Mouse (Mus musculus) ZHBTc4 (cell line): ENCODE results near the gene Trp53tg5.

Experiments
- DNase-seq: peaks from one replicate; pipeline ENCODE4 v3.0.0-alpha.2; 2011; ENCODE audit warnings: low read depth, low spot score

Gene Trp53tg5

GRCm38 (mm10) chr2:164452000-164452676 is 21.4 kb downstream of the Trp53tg5 start:
- DNase-seq: peak; percentile 40

DNA sequence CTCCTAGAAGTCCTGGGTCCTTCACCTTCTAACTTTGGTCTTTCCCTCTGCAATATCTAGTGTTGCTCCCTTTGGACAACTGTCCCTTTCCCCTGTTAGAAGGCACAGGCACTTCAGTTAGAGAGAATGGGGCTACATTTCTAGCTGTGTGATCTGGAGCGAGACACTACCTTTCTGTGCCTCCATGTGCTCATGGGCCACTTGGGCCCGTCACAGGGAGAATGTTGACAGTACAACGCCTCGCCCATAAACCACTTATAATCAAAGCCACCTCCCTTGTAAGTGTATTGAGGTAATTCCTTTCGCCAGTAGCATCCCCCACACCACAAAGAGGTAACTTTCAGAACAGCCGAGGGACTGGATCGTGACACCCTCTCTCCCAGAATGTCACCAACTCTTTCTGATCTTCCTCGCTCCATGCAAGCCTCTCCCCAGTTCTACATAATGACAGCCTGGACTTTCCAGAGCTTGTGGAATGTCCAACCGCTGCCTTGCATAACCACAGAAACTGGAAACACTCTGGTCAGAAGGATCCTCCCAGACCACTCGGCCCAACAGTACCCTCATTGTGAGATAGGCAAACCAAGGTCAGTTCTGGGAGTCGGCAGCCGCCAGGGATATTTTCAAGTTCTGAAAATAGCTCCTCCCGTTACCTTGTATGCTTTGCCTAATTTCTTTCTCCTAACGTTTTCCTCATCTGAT is 24.0 kb downstream of the Trp53tg5 start:
- DNase-seq: no peak

GRCm38 (mm10) chr2:164448921-164449320 is 24.6 kb downstream of the Trp53tg5 start:
- DNase-seq: no peak

- no peak for DNase-seq
Observed at GRCm38 (mm10) chr2:164448140-164448539, 25.4 kb downstream of the Trp53tg5 start.

GRCm38 (mm10) chr2:164446086-164446469 is 27.4 kb downstream of the Trp53tg5 start:
- no peak for DNase-seq

DNA sequence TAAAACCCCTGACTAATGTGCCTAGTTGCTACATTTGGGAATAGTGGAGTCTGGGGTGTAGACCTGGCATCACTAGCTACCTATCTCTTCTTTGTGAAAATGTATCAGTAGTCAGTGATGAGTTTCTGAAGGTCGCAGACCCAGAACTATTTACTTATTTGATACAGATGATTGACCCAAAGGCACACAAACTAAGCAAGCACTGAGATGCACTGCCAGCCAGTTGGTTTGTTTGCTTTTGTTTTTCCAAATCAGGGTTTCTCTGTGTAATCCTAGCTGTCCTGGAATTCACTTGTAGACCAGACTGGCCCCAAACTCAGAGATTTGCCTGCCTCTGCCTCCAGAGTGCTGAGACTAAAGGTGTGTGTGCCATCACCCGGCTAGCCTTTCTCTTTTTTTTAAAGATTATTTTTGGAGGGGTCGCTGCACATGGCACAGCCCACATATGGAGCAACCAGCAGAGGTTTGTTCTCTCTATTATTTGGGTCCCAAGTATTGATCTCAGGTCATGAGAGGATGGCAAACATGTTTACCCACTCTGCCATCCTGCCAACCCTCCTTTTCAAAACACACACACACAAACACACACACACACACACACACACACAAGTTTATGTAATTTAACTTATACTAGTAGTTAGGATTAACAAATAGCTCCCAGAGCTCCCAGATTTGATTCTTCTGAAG is 28.0 kb downstream of the Trp53tg5 start:
- DNase-seq: no peak

DNA sequence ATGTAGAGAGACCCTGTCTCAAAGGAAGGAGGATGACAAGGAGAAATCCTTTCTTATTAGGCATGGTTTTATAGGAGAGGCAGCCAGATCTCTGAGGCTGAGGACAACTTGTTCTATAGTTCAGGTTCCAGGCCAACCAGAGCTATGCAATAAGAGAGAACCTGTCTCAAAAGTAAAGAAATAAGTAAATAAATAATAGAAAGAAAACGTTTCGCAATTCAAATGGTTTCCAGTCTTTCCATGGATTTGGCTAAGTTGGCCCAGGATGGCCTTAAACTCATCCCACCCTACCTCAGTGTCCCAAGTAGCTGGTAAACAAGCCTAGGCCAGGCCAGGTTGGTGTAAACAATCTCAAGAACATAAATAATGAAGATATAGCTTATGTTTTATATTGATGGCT is 28.8 kb downstream of the Trp53tg5 start:
- DNase-seq: no peak

GRCm38 (mm10) chr2:164443460-164444000 is 30.0 kb downstream of the Trp53tg5 start, which contains the start of gene Sdc4:
Gene Sdc4, minus strand, starts transcription at chr2:164443887.
- no peak for DNase-seq

DNA sequence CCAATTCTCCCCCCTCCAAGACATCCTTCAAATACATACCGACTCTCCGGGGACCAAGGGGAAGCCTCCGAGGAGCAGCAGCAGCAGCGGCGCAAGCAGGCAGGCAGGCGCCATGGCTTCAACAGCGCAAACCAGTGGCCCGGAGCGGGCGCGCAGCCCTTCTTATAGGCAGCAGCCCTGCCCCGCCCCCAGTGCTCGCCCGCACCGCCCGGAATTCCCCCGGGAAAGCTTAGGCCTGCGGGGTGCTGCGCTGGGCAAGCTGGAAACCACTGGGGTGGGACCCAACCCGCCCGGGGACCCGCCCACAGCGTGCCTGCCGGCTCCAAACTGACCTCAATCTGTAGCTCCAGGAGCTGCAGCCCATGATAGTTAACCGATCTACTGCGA is 30.5 kb downstream of the Trp53tg5 start:
- DNase-seq: peak; percentile 96

GRCm38 (mm10) chr2:164442315-164443050 is 31.0 kb downstream of the Trp53tg5 start:
- no peak for DNase-seq

- DNase-seq: no peak
Observed at GRCm38 (mm10) chr2:164441731-164442130, 31.8 kb downstream of the Trp53tg5 start.

GRCm38 (mm10) chr2:164441155-164441554 is 32.4 kb downstream of the Trp53tg5 start:
- DNase-seq: no peak

GRCm38 (mm10) chr2:164440314-164440713 is 33.2 kb downstream of the Trp53tg5 start:
- DNase-seq: no peak

- no peak for DNase-seq
Observed at GRCm38 (mm10) chr2:164439001-164439421, 34.5 kb downstream of the Trp53tg5 start.

DNA sequence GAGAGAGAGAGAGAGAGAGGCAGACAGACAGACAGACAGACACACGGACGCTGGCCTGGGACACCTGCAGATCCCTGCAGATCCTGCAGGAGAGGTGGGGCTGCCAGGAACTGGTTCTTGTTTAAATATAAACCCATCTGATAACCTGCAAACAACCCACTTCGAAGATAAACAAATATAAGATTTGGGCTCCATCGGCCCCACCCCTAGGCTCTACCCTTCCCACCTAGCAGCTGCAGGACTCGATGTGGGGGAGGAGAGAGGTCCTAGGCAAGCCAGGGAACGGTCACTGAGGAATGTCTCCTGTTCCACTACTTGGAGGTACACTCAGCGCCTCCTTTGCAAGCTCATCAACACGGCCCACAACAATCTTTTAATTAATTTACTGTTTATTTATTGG is 35.3 kb downstream of the Trp53tg5 start:
- DNase-seq: no peak

DNA sequence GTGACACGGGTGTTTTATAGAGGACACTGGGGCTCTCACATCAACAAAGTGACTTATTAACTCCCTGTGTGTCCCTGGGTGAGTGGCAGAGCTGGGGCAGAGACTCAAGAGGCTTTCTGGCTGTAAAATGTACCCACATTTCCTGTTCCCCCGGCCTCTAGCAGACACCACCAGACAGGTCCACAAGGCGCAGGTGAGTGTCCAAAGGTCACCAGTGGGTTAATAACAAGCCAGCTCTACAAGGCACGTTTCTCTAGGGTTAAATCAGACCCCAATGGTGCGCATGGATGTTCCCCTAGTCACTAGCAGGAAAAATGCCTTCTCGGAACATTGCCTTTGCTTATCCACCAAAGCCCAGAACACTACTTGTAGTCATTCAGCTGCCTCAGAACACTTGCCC is 35.8 kb downstream of the Trp53tg5 start:
- DNase-seq: no peak

- DNase-seq: no peak
Observed at GRCm38 (mm10) chr2:164436961-164437360, 36.6 kb downstream of the Trp53tg5 start.

GRCm38 (mm10) chr2:164436215-164436913 is 37.2 kb downstream of the Trp53tg5 start:
- DNase-seq: no peak

- peak; percentile 53 for DNase-seq
Observed at GRCm38 (mm10) chr2:164435216-164436090, 38.1 kb downstream of the Trp53tg5 start.

DNA sequence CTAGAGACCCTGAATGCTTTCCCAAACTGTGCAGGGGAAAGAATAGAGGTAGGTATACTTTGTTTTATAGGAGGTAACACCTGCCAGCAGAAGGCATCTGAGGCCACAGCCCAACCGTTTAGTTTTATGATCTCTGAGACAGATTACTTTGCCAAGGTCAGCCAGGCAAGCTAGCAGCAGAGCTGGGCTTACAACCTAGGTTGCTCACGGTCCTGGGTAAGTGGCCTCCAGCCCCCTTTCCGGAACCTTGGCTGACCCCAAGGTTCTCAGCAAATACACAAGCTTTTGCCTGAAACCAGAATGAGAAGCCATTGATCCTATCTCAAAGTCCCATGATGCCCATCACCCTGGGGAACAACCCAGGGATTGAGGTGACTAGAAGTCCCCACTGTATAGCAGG is 38.8 kb downstream of the Trp53tg5 start:
- no peak for DNase-seq
